Mouse (Mus musculus) forebrain, embryonic 13.5 days (tissue): ENCODE results near the gene Tubgcp2. TPM values are rescaled to one million over a fixed set of nuclear protein-coding genes. Genes with fewer than 3 reads are reported as not detected.
A peak's percentile ranks its signal among the peaks of the same experiment; 100 is the strongest.

Experiments used
- ATAC-seq: fragments of 200-750 bp; cut with Nextera tagmentation; 2 replicates; pipeline ENCODE4 v1.8.0; 2017
- H3K27ac ChIP-seq: fragments of 300-500 bp; sonication (generic); 2 replicates; pipeline ENCODE4 v1.5.1; 2015; ENCODE audit warnings: inconsistent platforms, mild to moderate bottlenecking, moderate library complexity
- H3K27me3 ChIP-seq: fragments of 300-500 bp; sonication (generic); 2 replicates; pipeline ENCODE4 v1.6.1; 2015; ENCODE audit warnings: mild to moderate bottlenecking, inconsistent platforms
- H3K36me3 ChIP-seq: fragments of 300-500 bp; sonication (generic); 2 replicates; pipeline ENCODE4 v1.6.1; 2015; ENCODE audit warnings: mild to moderate bottlenecking, inconsistent platforms; ENCODE audit not compliant: poor library complexity, severe bottlenecking
- H3K4me1 ChIP-seq: fragments of 300-500 bp; sonication (generic); 2 replicates; pipeline ENCODE4 v1.6.1; 2015; ENCODE audit warnings: inconsistent platforms
- H3K4me2 ChIP-seq: fragments of 300-500 bp; sonication (generic); 2 replicates; pipeline ENCODE4 v1.6.1; 2015; ENCODE audit warnings: inconsistent platforms, mild to moderate bottlenecking, moderate library complexity
- H3K4me3 ChIP-seq: fragments of 300-500 bp; sonication (generic); 2 replicates; pipeline ENCODE4 v1.5.1; 2015; ENCODE audit warnings: mild to moderate bottlenecking, inconsistent platforms
- H3K9ac ChIP-seq: fragments of 300-500 bp; sonication (generic); 2 replicates; pipeline ENCODE4 v1.6.1; 2015; ENCODE audit warnings: mild to moderate bottlenecking, inconsistent platforms
- H3K9me3 ChIP-seq: fragments of 300-500 bp; sonication (generic); replicated peaks from 2 replicates; pipeline ENCODE4 v1.6.1; 2016; ENCODE audit warnings: inconsistent platforms
- WGBS: fragments of 180-500 bp; shearing (Covaris S2); methylation state at CpG from one replicate; pipeline ENCODE4 v1.1.7; 2015; 5-methylcytosine and 5-hydroxymethylcytosine counted together
- polyA plus RNA-seq: library from polyadenylated mRNA; unstranded; fragments of >200 nt; fragmentation: Nextera tagmentation; extraction: Ambion mirVana; gene quantifications from 2 replicates; pipeline ENCODE4 v1.2.1, GENCODE M21; 2015

Tubgcp2 gene
- polyA plus RNA-seq, 1 experiment from 2014 or later: 69.6 TPM

DNA sequence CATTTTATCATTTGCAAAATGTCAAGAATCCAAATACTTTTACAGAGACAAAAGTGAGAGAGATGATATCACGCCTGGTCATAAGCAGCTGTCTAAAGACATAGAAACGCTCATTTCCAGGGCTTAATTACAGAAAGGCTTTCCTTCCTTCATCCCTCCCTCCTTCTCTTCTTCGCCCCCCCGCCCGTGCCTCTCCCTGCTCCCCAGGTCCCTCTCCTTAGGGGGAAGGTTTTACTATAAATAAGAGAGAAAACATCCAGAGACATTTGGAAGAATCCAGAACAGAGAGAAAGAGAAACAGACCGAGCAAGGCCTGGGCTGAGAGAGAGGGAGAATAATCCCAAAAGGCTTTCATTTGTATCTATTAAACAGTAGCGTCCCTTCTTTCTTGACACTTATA, 1.0 kb downstream of the Tubgcp2 start:
- H3K4me1 ChIP-seq: peaks cover 29% of the 10 kb centered on the region
- peak overlapping the region; percentile 80; the same call in 1 of the 2 replicates for H3K27ac ChIP-seq
- H3K27me3 ChIP-seq: no peaks in the 10 kb centered on the region
- H3K4me2 ChIP-seq: peak overlapping the region; percentile 89
- H3K36me3 ChIP-seq: peaks cover 43% of the 10 kb centered on the region
- no peak for ATAC-seq
- H3K9me3 ChIP-seq: no peaks in the 10 kb centered on the region
- 16% methylated on average over 7 of the region's 7 CpGs for WGBS
- H3K4me3 ChIP-seq: peak overlapping the region; percentile 72
- peak overlapping the region; percentile 89 for H3K9ac ChIP-seq

DNA sequence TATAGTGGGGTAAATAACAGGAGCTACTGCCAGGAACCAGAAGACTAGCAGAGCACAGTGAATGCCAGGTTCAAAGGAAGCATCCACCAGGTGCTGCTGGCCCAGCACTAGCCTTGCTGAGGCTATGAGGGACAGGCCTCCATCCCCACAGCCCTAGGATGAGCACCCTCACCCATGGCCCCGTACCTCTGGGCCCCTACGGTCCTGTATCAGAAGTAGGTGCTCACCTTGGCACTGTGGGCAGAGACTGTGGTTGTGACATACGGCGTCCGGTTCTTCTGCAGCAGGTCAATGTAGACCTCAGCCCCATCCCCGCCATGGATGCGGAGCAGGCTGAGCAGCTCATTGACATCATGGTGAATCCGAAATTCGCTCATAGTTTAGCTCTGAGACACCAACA, 3.1 kb downstream of the Tubgcp2 start:
- no peaks in the 10 kb centered on the region for H3K9me3 ChIP-seq
- no peak overlapping the region for H3K9ac ChIP-seq
- H3K27me3 ChIP-seq: no peaks in the 10 kb centered on the region
- WGBS: 98% methylated on average over 9 of the region's 9 CpGs
- peaks cover 29% of the 10 kb centered on the region for H3K4me1 ChIP-seq
- H3K36me3 ChIP-seq: peaks cover 54% of the 10 kb centered on the region
- H3K4me2 ChIP-seq: no peak overlapping the region
- H3K4me3 ChIP-seq: no peak overlapping the region
- no peak overlapping the region for H3K27ac ChIP-seq
- no peak for ATAC-seq

DNA sequence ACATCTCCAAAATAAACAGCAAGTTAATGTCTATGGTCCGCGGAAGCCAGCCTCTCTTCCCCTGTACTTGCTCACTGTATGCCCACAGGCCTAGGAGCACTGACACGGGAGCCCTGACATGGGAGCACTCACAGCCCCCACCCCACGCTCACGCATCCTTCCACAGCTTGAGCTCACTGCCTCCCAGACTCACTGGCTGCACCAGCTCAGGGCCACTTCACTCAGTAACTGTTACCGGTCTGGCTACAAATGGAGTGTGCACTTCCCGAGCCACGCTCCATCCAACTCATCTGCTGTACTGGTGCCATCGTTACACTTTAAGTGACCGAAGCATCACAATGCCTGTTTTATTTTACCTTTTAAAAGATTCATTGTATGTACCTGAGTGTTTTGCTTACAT, 4.1 kb downstream of the Tubgcp2 start:
- WGBS: 96% methylated on average over 10 of the region's 10 CpGs
- peaks cover 62% of the 10 kb centered on the region for H3K36me3 ChIP-seq

DNA sequence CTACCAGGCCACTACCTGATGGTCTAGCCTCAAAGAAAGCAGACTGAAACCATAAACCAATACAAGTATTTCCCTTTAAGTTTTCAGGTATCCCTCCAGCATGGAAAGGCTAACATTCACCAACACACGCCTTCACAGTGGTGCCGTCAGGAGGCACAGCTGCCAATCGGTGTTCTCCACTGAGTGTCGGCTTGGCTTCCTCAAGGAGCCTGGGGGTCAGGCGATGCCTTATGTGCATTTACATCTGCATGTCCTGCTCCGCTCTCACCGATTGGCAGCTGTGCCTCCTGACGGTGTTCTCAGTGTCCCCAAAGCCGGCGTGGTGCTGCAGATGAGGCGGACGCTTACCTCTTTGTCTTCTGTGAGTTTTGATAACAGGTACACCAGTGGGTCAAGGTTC, 4.7 kb downstream of the Tubgcp2 start:
- 95% methylated on average over 12 of the region's 12 CpGs for WGBS
- Histone ChIP-seq H3K4me1 (peaks cover 19% of the 10 kb centered on the region), H3K27me3 (no peaks in the 10 kb centered on the region), H3K4me3 (no peak overlapping the region), H3K9me3 (no peaks in the 10 kb centered on the region), H3K4me2 (no peak overlapping the region), H3K9ac (no peak overlapping the region), H3K27ac (no peak overlapping the region), H3K36me3 (peaks cover 62% of the 10 kb centered on the region)
- ATAC-seq: no peak

More for the DNA sequence above, 4.1 kb downstream of the Tubgcp2 start:
- Histone ChIP-seq H3K27me3 (no peaks in the 10 kb centered on the region), H3K9ac (no peak overlapping the region), H3K4me2 (no peak overlapping the region), H3K4me1 (peaks cover 25% of the 10 kb centered on the region), H3K4me3 (no peak overlapping the region), H3K9me3 (no peaks in the 10 kb centered on the region), H3K27ac (no peak overlapping the region)
- no peak for ATAC-seq

DNA sequence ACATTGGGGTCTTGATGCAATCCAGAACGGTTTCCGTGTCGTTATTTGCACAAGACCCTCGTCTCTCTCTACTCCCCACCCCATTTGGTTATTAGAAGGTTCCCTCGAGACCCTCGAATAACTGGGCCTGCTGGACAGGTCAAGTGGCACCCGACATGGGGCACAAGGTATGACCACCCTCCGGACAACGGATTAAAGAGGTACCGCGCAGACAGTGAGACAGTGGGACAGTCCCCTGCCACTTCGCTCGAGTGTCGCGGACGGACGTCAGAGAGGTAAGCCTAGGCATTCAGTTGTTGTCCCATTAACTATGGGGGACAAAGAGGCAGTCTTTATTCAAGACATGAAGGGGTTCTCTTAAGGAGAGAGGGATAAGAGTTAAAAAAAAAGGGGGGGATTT, 25.1 kb downstream of the Tubgcp2 start:
- H3K4me1 ChIP-seq: no peaks in the 10 kb centered on the region

DNA sequence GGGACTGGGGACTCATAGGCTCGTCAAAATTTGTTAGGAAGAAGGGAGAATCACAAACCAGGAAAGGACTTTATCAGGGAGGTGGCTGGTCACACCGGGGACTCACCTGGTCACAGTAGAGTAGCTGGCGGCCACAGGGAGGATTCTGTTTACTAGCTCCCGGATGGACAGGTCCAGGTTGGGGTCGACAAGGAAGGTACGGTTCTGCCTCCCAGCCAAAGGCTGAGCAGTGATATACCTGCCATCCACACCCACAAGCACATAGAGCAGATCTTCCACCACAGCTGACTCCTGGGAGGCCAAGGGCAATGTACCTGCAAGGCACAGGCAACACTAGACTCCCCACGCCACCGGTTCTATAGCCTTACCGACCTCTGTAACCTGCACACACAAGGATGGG, 28.7 kb downstream of the Tubgcp2 start:
- ATAC-seq: no peak
- WGBS: 96% methylated on average over 9 of the region's 9 CpGs
- no peaks in the 10 kb centered on the region for H3K27me3 ChIP-seq
- peaks cover 70% of the 10 kb centered on the region for H3K36me3 ChIP-seq
- H3K4me1 ChIP-seq: no peaks in the 10 kb centered on the region
- H3K9ac ChIP-seq: no peak overlapping the region
- H3K9me3 ChIP-seq: no peaks in the 10 kb centered on the region
- no peak overlapping the region for H3K4me2 ChIP-seq
- H3K4me3 ChIP-seq: no peak overlapping the region
- H3K27ac ChIP-seq: no peak overlapping the region

More for the DNA sequence above, 25.1 kb downstream of the Tubgcp2 start:
- H3K4me2 ChIP-seq: no peak overlapping the region
- H3K9ac ChIP-seq: no peak overlapping the region
- H3K4me3 ChIP-seq: no peak overlapping the region
- ATAC-seq: no peak
- no peak overlapping the region for H3K27ac ChIP-seq
- H3K9me3 ChIP-seq: no peaks in the 10 kb centered on the region
- 97% methylated on average over 17 of the region's 17 CpGs for WGBS
- no peaks in the 10 kb centered on the region for H3K27me3 ChIP-seq
- peaks cover 45% of the 10 kb centered on the region for H3K36me3 ChIP-seq

DNA sequence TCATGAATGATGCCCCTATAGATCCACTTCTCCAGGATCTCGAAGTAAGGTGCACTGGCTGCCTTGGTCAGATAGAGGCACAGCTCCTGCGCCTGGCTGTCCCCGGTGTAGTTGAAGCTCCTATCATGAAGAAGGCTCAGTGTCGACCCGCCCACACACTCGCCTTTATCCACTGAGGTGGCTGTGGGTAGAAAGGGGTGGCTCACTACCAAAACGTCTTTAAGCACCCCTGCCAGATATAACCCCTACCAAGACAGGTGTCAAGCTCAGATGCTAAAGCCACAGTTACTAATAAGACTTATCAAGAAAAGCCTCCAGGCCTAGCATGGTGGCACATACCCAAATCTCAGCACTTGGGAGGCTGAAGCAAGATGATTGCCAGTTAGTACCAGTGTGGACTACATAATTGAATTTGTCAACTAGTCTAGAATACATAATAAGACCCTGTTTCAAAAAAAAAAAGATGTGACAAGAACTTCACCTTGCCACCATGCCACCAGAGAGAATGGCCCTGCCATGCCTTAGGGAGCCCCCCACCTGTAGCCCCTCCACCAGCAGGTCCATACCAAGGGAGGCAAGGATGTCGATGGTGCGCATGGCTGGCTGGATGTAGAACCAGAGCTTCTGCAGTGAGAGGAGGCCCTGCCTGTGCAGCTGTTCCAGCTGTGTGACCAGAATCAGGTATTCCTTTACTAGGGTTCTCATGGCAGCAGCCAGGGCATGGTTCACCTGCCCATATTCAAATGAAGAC, 29.4 kb downstream of the Tubgcp2 start:
- H3K4me1 ChIP-seq: no peaks in the 10 kb centered on the region
- no peak overlapping the region for H3K4me3 ChIP-seq

DNA sequence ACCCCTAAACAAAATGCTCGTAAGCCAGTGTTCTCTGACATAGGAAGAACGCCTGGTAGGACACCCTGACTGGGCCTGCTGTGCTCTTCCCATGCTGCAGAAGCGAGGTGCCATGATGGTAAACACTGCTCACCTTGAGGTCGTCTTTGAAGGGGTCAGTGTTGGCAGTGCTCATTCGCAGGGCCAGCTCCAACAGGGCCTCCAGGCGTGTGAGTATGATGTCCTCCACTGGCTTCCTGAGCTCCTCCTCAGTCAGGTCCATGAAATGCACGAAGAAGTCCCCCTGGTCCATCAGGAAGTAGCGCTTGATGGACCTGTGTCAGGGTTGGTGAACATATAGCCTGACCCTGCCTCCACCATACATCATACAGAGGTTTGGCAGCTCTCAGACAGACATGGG, 31.8 kb downstream of the Tubgcp2 start:
- no peaks in the 10 kb centered on the region for H3K4me1 ChIP-seq
- no peak overlapping the region for H3K4me3 ChIP-seq
- no peak overlapping the region for H3K9ac ChIP-seq
- H3K36me3 ChIP-seq: peaks cover 85% of the 10 kb centered on the region
- no peaks in the 10 kb centered on the region for H3K9me3 ChIP-seq
- no peak overlapping the region for H3K27ac ChIP-seq
- no peaks in the 10 kb centered on the region for H3K27me3 ChIP-seq
- WGBS: 89% methylated on average over 8 of the region's 8 CpGs
- ATAC-seq: no peak
- H3K4me2 ChIP-seq: no peak overlapping the region

More for the DNA sequence above, 29.4 kb downstream of the Tubgcp2 start:
- no peak overlapping the region for H3K9ac ChIP-seq
- WGBS: 92% methylated on average over 9 of the region's 9 CpGs
- no peak overlapping the region for H3K27ac ChIP-seq
- no peaks in the 10 kb centered on the region for H3K27me3 ChIP-seq
- no peak for ATAC-seq
- peaks cover 76% of the 10 kb centered on the region for H3K36me3 ChIP-seq
- no peaks in the 10 kb centered on the region for H3K9me3 ChIP-seq
- H3K4me2 ChIP-seq: no peak overlapping the region

DNA sequence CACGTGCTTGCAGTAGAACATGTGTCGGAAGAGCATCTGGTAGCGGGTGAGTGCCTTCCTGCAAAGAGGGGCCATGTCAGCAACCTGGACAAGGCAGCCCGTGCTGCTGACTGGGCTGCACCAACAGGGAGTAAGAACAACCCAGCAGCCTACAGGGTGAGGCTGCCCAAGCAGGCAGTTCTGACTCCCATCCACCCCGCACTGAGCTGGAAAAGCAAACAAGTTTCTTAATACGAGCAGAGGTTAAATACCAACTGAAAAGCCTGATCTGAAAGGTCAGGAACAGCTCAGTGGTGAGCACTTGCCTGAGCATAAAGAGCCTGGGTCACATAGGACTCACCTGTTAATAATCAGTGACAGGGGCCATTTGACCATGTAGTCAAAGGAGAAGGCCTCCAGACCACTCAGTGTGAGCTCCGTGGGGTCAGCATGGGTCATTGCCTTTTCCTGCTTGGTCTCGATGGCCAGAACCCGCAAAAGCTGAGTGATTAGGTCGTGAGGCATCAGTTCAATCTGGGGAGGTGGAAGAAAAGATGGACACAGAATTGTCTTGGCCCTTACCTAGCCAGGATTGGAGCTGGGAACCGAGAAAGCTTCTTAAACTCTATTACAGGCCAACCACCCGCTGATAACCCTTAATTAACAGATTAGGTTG, 35.3 kb downstream of the Tubgcp2 start:
- Histone ChIP-seq H3K4me1 (no peaks in the 10 kb centered on the region), H3K27me3 (no peaks in the 10 kb centered on the region), H3K9ac (no peak overlapping the region), H3K27ac (no peak overlapping the region), H3K4me3 (no peak overlapping the region), H3K36me3 (peaks cover 96% of the 10 kb centered on the region), H3K4me2 (no peak overlapping the region), H3K9me3 (no peaks in the 10 kb centered on the region)
- 45% methylated on average over 12 of the region's 12 CpGs for WGBS
- ATAC-seq: no peak

DNA sequence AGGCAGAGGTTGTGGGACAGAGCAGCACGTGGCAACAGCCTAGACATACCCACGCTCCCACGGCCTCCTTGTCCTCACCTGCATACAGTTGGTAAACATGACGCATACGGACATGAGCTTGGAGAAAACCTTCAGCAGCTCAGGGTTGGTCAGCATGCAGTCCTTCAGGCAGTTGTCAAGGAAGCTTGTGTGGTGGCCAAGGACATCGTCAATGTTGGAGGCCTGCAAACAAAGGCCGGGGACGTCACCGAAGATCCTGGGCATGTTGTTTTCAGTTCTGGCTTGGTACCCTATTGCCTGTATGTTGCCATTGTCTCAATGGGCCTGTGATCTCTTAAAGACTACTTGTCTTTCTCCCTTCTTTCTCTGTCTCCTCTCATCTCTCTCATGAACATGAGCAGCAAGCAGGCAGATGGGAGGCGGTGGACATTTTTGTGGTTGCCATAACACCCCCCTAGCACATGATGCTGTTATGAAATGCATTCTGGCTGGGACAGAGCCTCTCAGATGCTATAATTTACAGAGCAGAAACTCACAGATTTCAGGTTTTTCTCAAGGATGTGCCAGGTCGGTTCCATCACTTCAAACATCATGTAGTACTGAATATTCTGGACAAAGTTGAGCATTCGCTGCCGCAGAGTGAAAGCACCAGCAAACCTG, 37.6 kb downstream of the Tubgcp2 start:
- peaks cover 86% of the 10 kb centered on the region for H3K36me3 ChIP-seq
- H3K27me3 ChIP-seq: no peaks in the 10 kb centered on the region
- no peak overlapping the region for H3K4me2 ChIP-seq
- no peak overlapping the region for H3K4me3 ChIP-seq
- 95% methylated on average over 13 of the region's 13 CpGs for WGBS
- no peaks in the 10 kb centered on the region for H3K4me1 ChIP-seq
- H3K9ac ChIP-seq: no peak overlapping the region
- H3K27ac ChIP-seq: no peak overlapping the region
- ATAC-seq: no peak
- no peaks in the 10 kb centered on the region for H3K9me3 ChIP-seq

DNA sequence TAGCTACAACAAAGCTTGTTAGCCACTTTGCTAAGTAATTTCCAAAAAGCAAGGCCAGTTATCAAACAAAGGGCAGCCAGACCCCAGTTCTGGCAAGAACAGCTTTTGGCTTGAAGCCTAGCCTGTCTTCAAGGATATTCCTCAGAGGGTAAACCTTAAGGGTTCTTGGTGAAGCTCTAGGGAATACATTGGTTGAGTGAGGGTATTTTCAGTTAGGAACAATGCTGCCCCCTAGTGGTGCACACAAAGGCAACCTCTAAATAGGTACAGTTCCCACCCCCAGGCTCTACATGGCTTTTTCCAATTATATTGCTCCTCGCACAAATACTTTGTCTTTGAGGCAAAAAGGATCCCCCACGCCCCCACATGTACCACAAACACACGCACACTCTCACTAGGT, 41.8 kb downstream of the Tubgcp2 start:
- ATAC-seq: peak; percentile 65
- no peak overlapping the region for H3K9ac ChIP-seq
- no peaks in the 10 kb centered on the region for H3K4me1 ChIP-seq
- no peak overlapping the region for H3K4me3 ChIP-seq
- H3K9me3 ChIP-seq: no peaks in the 10 kb centered on the region
- no peaks in the 10 kb centered on the region for H3K27me3 ChIP-seq
- no peak overlapping the region for H3K27ac ChIP-seq
- 27% methylated on average over 3 of the region's 3 CpGs for WGBS
- peaks cover 48% of the 10 kb centered on the region for H3K36me3 ChIP-seq
- H3K4me2 ChIP-seq: no peak overlapping the region

DNA sequence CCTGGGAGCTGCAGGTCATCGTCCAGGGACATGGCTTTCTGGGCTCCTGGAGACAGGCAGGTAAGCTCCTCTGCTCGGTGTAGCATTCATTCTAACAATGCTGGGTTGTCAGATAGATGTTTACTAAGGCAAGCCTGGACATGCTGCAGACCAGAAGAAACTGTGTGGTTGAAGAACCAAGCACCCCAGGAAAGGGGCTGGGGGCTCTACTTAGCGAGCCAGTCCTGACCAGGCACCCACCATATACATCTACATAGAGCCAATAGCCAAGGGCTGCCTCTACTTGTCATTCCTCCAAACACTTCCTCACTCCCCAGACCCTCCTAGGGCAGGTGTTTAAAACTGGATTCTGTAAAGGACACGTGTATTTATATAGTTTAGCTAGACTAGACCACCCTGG, 42.3 kb downstream of the Tubgcp2 start:
- H3K4me3 ChIP-seq: no peak overlapping the region
- 83% methylated on average over 4 of the region's 4 CpGs for WGBS
- no peak overlapping the region for H3K9ac ChIP-seq
- H3K27ac ChIP-seq: no peak overlapping the region
- no peaks in the 10 kb centered on the region for H3K27me3 ChIP-seq
- no peak overlapping the region for H3K4me2 ChIP-seq
- no peak for ATAC-seq
- H3K36me3 ChIP-seq: peaks cover 43% of the 10 kb centered on the region
- H3K9me3 ChIP-seq: no peaks in the 10 kb centered on the region
- H3K4me1 ChIP-seq: no peaks in the 10 kb centered on the region
